Mouse (Mus musculus): Measurements from ENCODE around the gene Zmynd11. TPM values are rescaled to one million over a fixed set of nuclear protein-coding genes. Genes with fewer than 3 reads are reported as not detected.

Zmynd11 gene
- polyA plus RNA-seq, 1 experiment from 2014 or later = 142 TPM

DNA sequence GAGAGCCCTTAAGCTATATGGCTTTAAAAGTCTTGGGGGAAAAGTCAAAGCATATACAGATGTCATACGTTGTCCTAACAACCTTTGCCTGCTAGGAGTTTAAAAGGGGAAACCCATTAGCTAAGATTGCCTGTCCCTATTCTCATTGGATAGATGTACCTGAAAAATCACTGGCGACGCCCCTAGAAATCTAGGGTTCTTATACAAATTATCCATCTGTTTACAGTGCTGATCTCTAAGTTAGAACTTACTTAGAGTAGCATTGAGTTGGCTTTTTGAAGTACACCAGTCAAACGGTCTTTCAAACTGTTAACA lies 364 bp upstream of the Zmynd11 start:
- Histone ChIP-seq H3K4me3 (ENCODE audit: low read depth, low read length) (peak overlapping the region; percentile 90), H3K4me2 (replicated peaks; ENCODE audit: low read depth, low read length) (peak overlapping the region; percentile 39), H3K9me3 (ENCODE audit: control insufficient read depth, low read depth, low read length) (no peaks in the 10 kb centered on the region), H3K27ac (ENCODE audit: low read length) (peak overlapping the region; percentile 100), H3K9ac (replicated peaks; ENCODE audit: low read depth, low read length) (peak overlapping the region; percentile 98), H3K36me3 (ENCODE audit: control insufficient read depth, insufficient read depth, low read length) (no peaks in the 10 kb centered on the region), H3K4me1 (ENCODE audit: control insufficient read depth, insufficient read depth, low read length) (peaks cover 22% of the 10 kb centered on the region; the same call in 1 of the 2 replicates), H3K27me3 (ENCODE audit: control insufficient read depth, insufficient read depth, low read length) (no peaks in the 10 kb centered on the region)
- no peak for ATAC-seq (ENCODE audit: insufficient number of reproducible peaks, insufficient read depth, low FRiP score, low read depth)
- WGBS = 2% methylated on average over 4 of the region's 4 CpGs

DNA sequence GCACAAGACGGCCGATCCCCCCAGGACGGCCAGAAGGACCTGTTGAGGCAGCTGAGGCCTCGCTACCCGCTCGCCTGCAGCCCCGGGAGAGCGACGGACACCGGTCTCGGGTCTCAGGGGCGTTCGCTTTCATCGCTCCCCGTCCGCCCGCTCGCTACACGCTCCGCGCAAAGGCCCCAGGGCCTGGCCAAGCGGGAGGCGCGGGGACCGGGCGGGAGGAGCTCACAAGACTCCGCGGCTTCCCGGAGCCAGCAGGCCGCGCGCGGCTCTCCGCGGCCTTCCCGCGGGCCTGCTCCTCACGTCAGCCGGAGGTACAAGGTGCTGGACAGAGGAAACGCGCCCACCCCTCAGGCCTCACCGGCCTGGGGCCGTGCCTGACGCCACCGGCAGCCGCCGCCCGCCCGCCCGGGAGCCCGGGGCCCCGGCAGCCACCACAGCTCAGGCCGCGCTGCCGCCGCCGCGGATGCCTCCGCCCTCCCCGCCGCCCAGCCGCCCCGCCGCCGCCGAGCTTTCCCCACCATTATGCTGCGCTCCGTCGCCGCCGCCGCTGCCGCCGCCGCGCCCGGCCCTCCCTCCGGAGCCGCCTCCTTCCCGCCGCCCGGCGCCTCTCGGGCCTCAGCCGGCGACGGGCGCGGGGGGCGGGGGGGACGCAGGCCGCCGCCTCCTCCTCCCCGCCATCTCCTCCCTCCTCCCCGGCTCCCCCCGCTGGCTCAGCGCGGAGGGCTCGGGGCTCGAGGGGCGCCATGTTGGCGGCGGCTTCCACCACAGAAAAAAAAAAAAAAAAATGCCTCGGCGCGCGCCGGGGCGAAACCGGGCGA lies 1.1 kb downstream of the Zmynd11 start:
- Histone ChIP-seq H3K4me1 (ENCODE audit: control insufficient read depth, insufficient read depth, low read length) (peaks cover 22% of the 10 kb centered on the region; the same call in 1 of the 2 replicates), H3K27me3 (ENCODE audit: control insufficient read depth, insufficient read depth, low read length) (no peaks in the 10 kb centered on the region), H3K27ac (ENCODE audit: low read length) (peak overlapping the region; percentile 100), H3K9me3 (ENCODE audit: control insufficient read depth, low read depth, low read length) (no peaks in the 10 kb centered on the region), H3K36me3 (ENCODE audit: control insufficient read depth, insufficient read depth, low read length) (no peaks in the 10 kb centered on the region), H3K9ac (replicated peaks; ENCODE audit: low read depth, low read length) (peak overlapping the region; percentile 98), H3K4me2 (replicated peaks; ENCODE audit: low read depth, low read length) (peak overlapping the region; percentile 39), H3K4me3 (ENCODE audit: low read depth, low read length) (peak overlapping the region; percentile 90)
- ATAC-seq (ENCODE audit: insufficient number of reproducible peaks, insufficient read depth, low FRiP score, low read depth) = peak; percentile 76
- under 1% methylated on average over 53 of the region's 111 CpGs for WGBS

DNA sequence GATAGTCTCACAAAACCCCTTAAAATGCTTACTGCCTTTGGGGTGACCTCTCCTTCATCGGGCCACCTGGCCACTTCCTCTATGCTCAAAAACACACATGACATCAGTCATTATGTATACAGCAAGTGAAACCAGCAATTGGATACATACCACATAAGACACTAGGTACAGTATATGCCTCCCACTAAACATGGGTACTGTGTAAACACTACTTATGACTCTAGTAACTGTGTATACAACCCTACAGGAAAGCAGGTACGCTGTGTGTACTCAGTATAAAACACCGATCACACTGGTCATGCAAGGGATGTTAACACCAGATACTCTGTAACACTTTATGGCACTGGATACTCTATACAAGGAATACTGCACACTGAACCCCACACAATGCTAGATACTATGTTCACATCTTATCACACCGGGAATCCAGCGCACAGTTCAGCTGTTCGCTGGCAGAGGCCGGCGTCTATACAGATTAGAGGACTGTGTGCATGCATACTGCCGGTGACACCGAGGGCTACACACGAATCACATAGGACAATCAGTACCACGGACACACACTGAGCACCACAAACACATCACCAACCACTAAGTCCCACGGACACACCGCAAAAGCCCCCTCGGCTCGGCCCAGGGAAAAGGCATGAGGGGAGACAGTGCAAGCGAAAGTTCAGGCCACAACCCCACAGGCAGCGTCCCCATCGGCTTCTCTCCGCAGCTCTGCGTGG lies 1.9 kb downstream of the Zmynd11 start:
- H3K27me3 ChIP-seq (ENCODE audit: control insufficient read depth, insufficient read depth, low read length) = no peaks in the 10 kb centered on the region
- H3K4me3 ChIP-seq (ENCODE audit: low read depth, low read length) = peak overlapping the region; percentile 90
- H3K4me2 ChIP-seq (replicated peaks; ENCODE audit: low read depth, low read length) = peak overlapping the region; percentile 39
- peak overlapping the region; percentile 98 for H3K9ac ChIP-seq (replicated peaks; ENCODE audit: low read depth, low read length)
- H3K36me3 ChIP-seq (ENCODE audit: control insufficient read depth, insufficient read depth, low read length) = no peaks in the 10 kb centered on the region
- H3K9me3 ChIP-seq (ENCODE audit: control insufficient read depth, low read depth, low read length) = no peaks in the 10 kb centered on the region
- WGBS = 3% methylated on average over 21 of the region's 21 CpGs
- peak overlapping the region; percentile 100 for H3K27ac ChIP-seq (ENCODE audit: low read length)
- peak; percentile 39; the same call in 1 of the 2 replicates for ATAC-seq (ENCODE audit: insufficient number of reproducible peaks, insufficient read depth, low FRiP score, low read depth)
- H3K4me1 ChIP-seq (ENCODE audit: control insufficient read depth, insufficient read depth, low read length) = peaks cover 24% of the 10 kb centered on the region; the same call in 1 of the 2 replicates

DNA sequence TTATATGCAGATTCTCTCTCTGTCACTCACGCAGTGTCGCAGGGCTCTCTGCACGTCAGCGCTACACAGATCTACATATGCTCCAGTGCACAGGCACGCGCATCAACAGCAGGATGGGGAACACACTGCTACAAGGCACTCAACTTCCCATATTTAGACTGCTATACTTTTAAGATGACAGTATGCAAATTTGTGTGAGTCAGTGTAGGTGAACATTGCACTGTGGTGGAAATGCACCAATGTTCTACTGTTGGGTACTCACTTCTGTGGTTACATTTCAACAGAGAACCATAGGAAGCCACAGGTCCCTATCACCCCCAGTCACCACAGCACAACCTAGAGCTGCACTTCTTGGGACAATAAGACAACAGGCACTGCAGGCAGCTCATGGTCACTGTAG lies 5.1 kb downstream of the Zmynd11 start:
- no peak overlapping the region for H3K4me3 ChIP-seq (ENCODE audit: low read depth, low read length)
- H3K4me2 ChIP-seq (replicated peaks; ENCODE audit: low read depth, low read length) = no peak overlapping the region
- no peak overlapping the region for H3K9ac ChIP-seq (replicated peaks; ENCODE audit: low read depth, low read length)
- 89% methylated on average over 6 of the region's 6 CpGs for WGBS
- H3K27ac ChIP-seq (ENCODE audit: low read length) = no peak overlapping the region
- no peaks in the 10 kb centered on the region for H3K27me3 ChIP-seq (ENCODE audit: control insufficient read depth, insufficient read depth, low read length)
- no peaks in the 10 kb centered on the region for H3K9me3 ChIP-seq (ENCODE audit: control insufficient read depth, low read depth, low read length)
- ATAC-seq (ENCODE audit: insufficient number of reproducible peaks, insufficient read depth, low FRiP score, low read depth) = no peak
- H3K36me3 ChIP-seq (ENCODE audit: control insufficient read depth, insufficient read depth, low read length) = no peaks in the 10 kb centered on the region
- H3K4me1 ChIP-seq (ENCODE audit: control insufficient read depth, insufficient read depth, low read length) = peaks cover 21% of the 10 kb centered on the region; the same call in 1 of the 2 replicates

DNA sequence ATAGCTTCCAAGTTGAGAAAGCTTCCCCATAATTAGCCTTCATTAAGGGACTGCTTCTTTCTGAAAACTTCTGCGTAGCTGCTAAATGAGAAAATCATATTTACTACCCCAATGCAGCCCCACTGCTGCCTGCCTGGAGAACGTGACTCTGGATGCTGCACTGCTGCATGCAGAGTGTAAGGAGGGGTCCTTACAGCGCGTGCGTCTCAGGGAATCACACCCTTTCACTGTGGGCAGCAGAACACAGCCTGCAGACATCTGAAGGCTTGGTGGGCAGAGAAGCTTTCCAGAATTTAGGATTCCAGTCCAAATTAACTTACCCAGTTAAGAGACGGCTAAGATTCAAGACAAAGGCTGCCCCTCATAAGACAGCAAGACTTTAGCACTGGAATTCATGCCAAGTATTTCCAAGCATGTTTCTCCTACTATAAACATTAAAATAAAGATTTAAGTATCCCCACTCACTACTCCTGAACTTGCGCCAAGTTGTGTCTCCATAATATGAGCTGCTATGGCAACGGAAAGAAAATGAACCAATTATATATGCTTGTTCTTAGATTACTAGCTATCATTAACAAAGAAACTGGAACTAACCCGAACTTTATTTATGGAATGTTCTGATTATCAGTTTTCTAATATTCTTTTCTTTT lies 7.2 kb downstream of the Zmynd11 start:
- no peaks in the 10 kb centered on the region for H3K36me3 ChIP-seq (ENCODE audit: control insufficient read depth, insufficient read depth, low read length)
- no peaks in the 10 kb centered on the region for H3K9me3 ChIP-seq (ENCODE audit: control insufficient read depth, low read depth, low read length)
- no peaks in the 10 kb centered on the region for H3K27me3 ChIP-seq (ENCODE audit: control insufficient read depth, insufficient read depth, low read length)
- no peak overlapping the region for H3K9ac ChIP-seq (replicated peaks; ENCODE audit: low read depth, low read length)
- H3K4me1 ChIP-seq (ENCODE audit: control insufficient read depth, insufficient read depth, low read length) = peaks cover 21% of the 10 kb centered on the region; the same call in 1 of the 2 replicates
- WGBS = 38% methylated on average over 9 of the region's 9 CpGs
- H3K27ac ChIP-seq (ENCODE audit: low read length) = no peak overlapping the region
- peak; percentile 59; the same call in 1 of the 2 replicates for ATAC-seq (ENCODE audit: insufficient number of reproducible peaks, insufficient read depth, low FRiP score, low read depth)
- H3K4me3 ChIP-seq (ENCODE audit: low read depth, low read length) = no peak overlapping the region
- H3K4me2 ChIP-seq (replicated peaks; ENCODE audit: low read depth, low read length) = peak overlapping the region; percentile 15; the same call in 1 of the 2 replicates

DNA sequence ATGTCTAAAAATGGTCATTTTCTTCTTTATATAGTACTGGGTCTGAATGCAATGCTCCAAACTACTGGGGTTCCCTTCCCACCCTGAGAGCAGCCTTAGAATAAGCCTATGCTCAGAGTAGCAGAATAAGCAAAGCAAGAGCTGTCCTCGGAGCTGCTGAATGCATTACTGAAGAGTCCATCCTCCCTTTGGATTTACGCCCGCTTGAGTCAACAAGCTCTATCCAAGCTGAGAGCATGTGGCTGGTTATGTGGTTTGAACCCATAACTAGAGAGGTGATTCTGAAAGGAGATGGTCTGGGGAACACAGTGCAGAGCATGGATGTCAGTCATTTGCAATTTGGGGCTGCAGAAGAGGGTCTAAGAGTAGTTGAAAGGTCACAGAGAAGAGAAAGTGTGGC lies 11.4 kb downstream of the Zmynd11 start:
- 52% methylated on average over 3 of the region's 3 CpGs for WGBS
- Histone ChIP-seq H3K4me1 (ENCODE audit: control insufficient read depth, insufficient read depth, low read length) (peaks cover 11% of the 10 kb centered on the region; the same call in 1 of the 2 replicates), H3K4me3 (ENCODE audit: low read depth, low read length) (no peak overlapping the region), H3K27ac (ENCODE audit: low read length) (no peak overlapping the region), H3K9me3 (ENCODE audit: control insufficient read depth, low read depth, low read length) (no peaks in the 10 kb centered on the region), H3K36me3 (ENCODE audit: control insufficient read depth, insufficient read depth, low read length) (no peaks in the 10 kb centered on the region), H3K27me3 (ENCODE audit: control insufficient read depth, insufficient read depth, low read length) (no peaks in the 10 kb centered on the region), H3K4me2 (replicated peaks; ENCODE audit: low read depth, low read length) (no peak overlapping the region), H3K9ac (replicated peaks; ENCODE audit: low read depth, low read length) (no peak overlapping the region)
- no peak for ATAC-seq (ENCODE audit: insufficient number of reproducible peaks, insufficient read depth, low FRiP score, low read depth)

DNA sequence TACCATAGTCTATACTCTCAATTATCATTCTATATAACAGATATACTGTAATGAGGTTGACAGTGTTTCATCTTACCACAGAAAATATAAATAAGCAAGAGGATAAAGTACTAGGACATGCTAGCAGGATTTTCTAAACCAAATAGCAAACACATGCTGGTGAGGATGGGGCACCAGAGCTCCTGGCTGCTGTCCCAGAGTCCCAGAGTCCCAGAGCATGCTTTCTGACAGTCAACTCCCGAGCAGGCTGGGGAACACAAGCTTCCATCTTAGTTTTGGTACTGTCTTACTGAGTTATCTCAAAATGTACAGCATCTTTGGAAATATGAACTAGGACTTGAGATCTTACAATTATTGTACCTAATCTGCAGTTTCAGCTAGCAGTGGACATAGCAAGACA lies 14.8 kb downstream of the Zmynd11 start:
- Histone ChIP-seq H3K36me3 (ENCODE audit: control insufficient read depth, insufficient read depth, low read length) (no peaks in the 10 kb centered on the region), H3K4me1 (ENCODE audit: control insufficient read depth, insufficient read depth, low read length) (peaks cover 5% of the 10 kb centered on the region; the same call in 1 of the 2 replicates), H3K4me2 (replicated peaks; ENCODE audit: low read depth, low read length) (no peak overlapping the region), H3K9ac (replicated peaks; ENCODE audit: low read depth, low read length) (no peak overlapping the region), H3K9me3 (ENCODE audit: control insufficient read depth, low read depth, low read length) (no peaks in the 10 kb centered on the region), H3K27me3 (ENCODE audit: control insufficient read depth, insufficient read depth, low read length) (no peaks in the 10 kb centered on the region), H3K4me3 (ENCODE audit: low read depth, low read length) (no peak overlapping the region), H3K27ac (ENCODE audit: low read length) (no peak overlapping the region)
- WGBS = 31% methylated on average over 1 of the region's 1 CpGs
- no peak for ATAC-seq (ENCODE audit: insufficient number of reproducible peaks, insufficient read depth, low FRiP score, low read depth)

DNA sequence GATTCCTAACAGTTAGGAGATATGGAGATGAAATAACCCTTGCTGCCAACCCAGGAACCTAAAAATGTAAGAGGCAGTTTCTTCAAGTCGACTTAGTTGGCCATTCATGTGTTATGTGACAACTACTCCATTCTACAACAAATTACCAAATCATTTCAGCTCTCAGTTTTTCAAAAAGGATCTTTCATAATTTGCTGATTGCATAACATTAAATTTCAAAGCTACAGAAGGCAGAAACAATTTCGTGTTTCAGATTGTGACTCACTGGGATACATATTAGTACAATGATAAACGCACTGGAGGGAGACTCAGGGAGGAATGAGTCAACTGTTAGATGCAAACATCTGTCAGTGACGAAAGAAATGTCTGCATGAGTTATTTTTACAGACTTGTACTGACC lies 15.3 kb downstream of the Zmynd11 start:
- Histone ChIP-seq H3K4me2 (replicated peaks; ENCODE audit: low read depth, low read length) (no peak overlapping the region), H3K27ac (ENCODE audit: low read length) (no peak overlapping the region), H3K9ac (replicated peaks; ENCODE audit: low read depth, low read length) (no peak overlapping the region), H3K36me3 (ENCODE audit: control insufficient read depth, insufficient read depth, low read length) (no peaks in the 10 kb centered on the region), H3K9me3 (ENCODE audit: control insufficient read depth, low read depth, low read length) (no peaks in the 10 kb centered on the region), H3K4me1 (ENCODE audit: control insufficient read depth, insufficient read depth, low read length) (peaks cover 5% of the 10 kb centered on the region; the same call in 1 of the 2 replicates), H3K4me3 (ENCODE audit: low read depth, low read length) (no peak overlapping the region), H3K27me3 (ENCODE audit: control insufficient read depth, insufficient read depth, low read length) (no peaks in the 10 kb centered on the region)
- 52% methylated on average over 4 of the region's 4 CpGs for WGBS
- no peak for ATAC-seq (ENCODE audit: insufficient number of reproducible peaks, insufficient read depth, low FRiP score, low read depth)

All from stomach, embryonic 14.5 days (tissue).